Mouse (Mus musculus) T-helper 17 cell (primary cell): ENCODE data around the gene Best2.

ENCODE experiments used
- in situ Hi-C, 2 experiments: fragments of 300-600 bp; cut with MboI, MseI; formaldehyde crosslinking; loops; 1 replicate in 1 of 2; 2 replicates in 1 of 2; pipeline ENCODE4 v1.15.1; 2025; ENCODE audit warnings: high pct_unique_total_duplicates in 2 of 2

Gene Best2

GRCm38 (mm10) chr8:84985049-84985683, 29.2 kb downstream of the Best2 start:
- in situ Hi-C loops: no loop called here

GRCm38 (mm10) chr8:84984294-84985048, 29.9 kb downstream of the Best2 start:
- in situ Hi-C loops: no loop called here

- in situ Hi-C loops: no loop called here
Observed at GRCm38 (mm10) chr8:84982499-84983011, 31.8 kb downstream of the Best2 start.

GRCm38 (mm10) chr8:84981644-84982498, 32.5 kb downstream of the Best2 start:
- in situ Hi-C loops: no loop called here

- in situ Hi-C loops: no loop called here
Observed at GRCm38 (mm10) chr8:84980622-84981358, 33.5 kb downstream of the Best2 start.

- in situ Hi-C loops: loop anchor here (5.0 to 10.0 kb wide), 4 partner anchors 47 to 1725 kb away; partner anchors contain the start of genes Asna1 (in 1 of the 2), Ier2 (in 1 of the 2) and Trir (in 1 of the 2)
Observed at GRCm38 (mm10) chr8:84979599-84980421, 34.5 kb downstream of the Best2 start.

GRCm38 (mm10) chr8:84978248-84978940, 35.9 kb downstream of the Best2 start, which contains the start of gene Junb:
TSS of gene Junb (minus strand) at chr8:84978718.
- in situ Hi-C loops: loop anchor here (5.0 to 10.0 kb wide), 4 partner anchors 49 to 1726 kb away; partner anchors contain the start of genes Asna1 (in 1 of the 2), Ier2 (in 1 of the 2) and Trir (in 1 of the 2)

- in situ Hi-C loops: loop anchor here (5.0 to 10.0 kb wide), 4 partner anchors 50 to 1727 kb away; partner anchors contain the start of genes Asna1 (in 1 of the 2), Ier2 (in 1 of the 2) and Trir (in 1 of the 2)
Observed at GRCm38 (mm10) chr8:84977435-84978247, 36.7 kb downstream of the Best2 start.

- in situ Hi-C loops: loop anchor here (5.0 to 10.0 kb wide), 4 partner anchors 50 to 1728 kb away; partner anchors contain the start of genes Asna1 (in 1 of the 2), Ier2 (in 1 of the 2) and Trir (in 1 of the 2)
Observed at GRCm38 (mm10) chr8:84976763-84977434, 37.4 kb downstream of the Best2 start.

GRCm38 (mm10) chr8:84976031-84976762, 38.1 kb downstream of the Best2 start:
- in situ Hi-C loops: loop anchor here (5.0 to 10.0 kb wide), 4 partner anchors 51 to 1729 kb away; partner anchors contain the start of genes Asna1 (in 1 of the 2), Ier2 (in 1 of the 2) and Trir (in 1 of the 2)

GRCm38 (mm10) chr8:84975434-84975833, 38.9 kb downstream of the Best2 start:
- in situ Hi-C loops: loop anchor here (5.0 to 10.0 kb wide), 4 partner anchors 52 to 1729 kb away; partner anchors contain the start of genes Asna1 (in 1 of the 2), Ier2 (in 1 of the 2) and Trir (in 1 of the 2)

- in situ Hi-C loops: loop anchor here (5.0 to 10.0 kb wide), 5 partner anchors 33 to 1730 kb away; partner anchors contain the start of genes Asna1 (in 1 of the 2), Ier2 (in 1 of the 2) and Trir (in 1 of the 2)
Observed at GRCm38 (mm10) chr8:84974543-84975142, 39.7 kb downstream of the Best2 start.

GRCm38 (mm10) chr8:84973803-84974542, 40.4 kb downstream of the Best2 start:
- in situ Hi-C loops: loop anchor here in 1 of 2 experiments (5.0 to 10.0 kb wide), 2 partner anchors 33 to 1731 kb away; no protein-coding TSS in a partner anchor

GRCm38 (mm10) chr8:84973079-84973478, 41.3 kb downstream of the Best2 start:
- in situ Hi-C loops: loop anchor here in 1 of 2 experiments (5.0 to 10.0 kb wide), 2 partner anchors 34 to 1732 kb away; no protein-coding TSS in a partner anchor

GRCm38 (mm10) chr8:84970913-84971312, 43.4 kb downstream of the Best2 start:
- in situ Hi-C loops: loop anchor here in 1 of 2 experiments (5.0 to 10.0 kb wide), 2 partner anchors 36 to 1734 kb away; no protein-coding TSS in a partner anchor
